13 mouse cellular contexts compared by ENCODE assay signal in genomic region chr8:19697497-19698077, GRCm38 (mm10). TPM values are rescaled to one million over a fixed set of nuclear protein-coding genes. Genes with fewer than 3 reads are reported as not detected.
"Had no signal": no experiment of that assay in that cellular context is flagged by ENCODE, and none has a peak within 500 bp of the region (broad histone marks: within the 10 kb centered on the region; RNA-seq: fewer than 3 reads in every experiment).

No protein-coding gene starts in this region.

RNA-seq across cellular contexts. Expression of gene 4930467E23Rik, which starts 31.8 kb away (rescaled TPM):
- total RNA-seq: monocyte, adult 5-6 weeks; neutrophil, adult 5-6 weeks had no signal
- polyA plus RNA-seq: kidney, embryonic 14.5 days; limb, embryonic 10.5 days; limb, embryonic 14.5 days; liver, embryonic 11.5 days; liver, embryonic 15.5 days; lung, adult 2 months; midbrain, embryonic 11.5 days; midbrain, embryonic 15.5 days; neural tube, embryonic 12.5 days; stomach, embryonic 14.5 days; thymus, postnatal 0 days had no signal
